Mouse (Mus musculus) thymus, adult 2 months (tissue): ENCODE data around the gene Tacc3. TPM values are rescaled to one million over a fixed set of nuclear protein-coding genes. Genes with fewer than 3 reads are reported as not detected.

Source experiments
- DNase-seq: peaks from one replicate; pipeline ENCODE4 v3.0.0; 2021
- H3K27ac ChIP-seq: fragments of 200-500 bp; 2 replicates; pipeline ENCODE4 v1.5.1; 2012; ENCODE audit warnings: low read length, control low read depth; ENCODE audit not compliant: control insufficient read depth, insufficient read depth
- H3K27me3 ChIP-seq: fragments of 200-500 bp; 2 replicates; pipeline ENCODE4 v1.6.1; 2012; ENCODE audit warnings: mild to moderate bottlenecking, low read length, moderate library complexity, mixed read lengths; ENCODE audit not compliant: control insufficient read depth, insufficient read depth
- H3K36me3 ChIP-seq: fragments of 200-500 bp; 2 replicates; pipeline ENCODE4 v1.6.1; 2012; ENCODE audit warnings: mild to moderate bottlenecking, low read length, moderate library complexity; ENCODE audit not compliant: control insufficient read depth, insufficient read depth
- H3K4me1 ChIP-seq: fragments of 200-500 bp; replicated peaks from 2 replicates; pipeline ENCODE4 v1.6.1; 2012; ENCODE audit warnings: low read length; ENCODE audit not compliant: control insufficient read depth, insufficient read depth
- H3K4me3 ChIP-seq: fragments of 200-500 bp; 2 replicates; pipeline ENCODE4 v1.5.1; 2012; ENCODE audit warnings: mild to moderate bottlenecking, low read length, control low read depth, moderate library complexity; ENCODE audit not compliant: control insufficient read depth, insufficient read depth
- CTCF ChIP-seq: fragments of 200-500 bp; IDR thresholded peaks from 2 replicates; pipeline ENCODE4 v1.5.1; 2012; ENCODE audit warnings: mild to moderate bottlenecking, control low read depth, low read length, moderate library complexity, borderline replicate concordance; ENCODE audit not compliant: control insufficient read depth, poor library complexity, insufficient read depth; ENCODE audit errors: extremely low read depth
- POLR2A ChIP-seq: fragments of 200-500 bp; IDR thresholded peaks from 2 replicates; pipeline ENCODE4 v1.6.1; 2012; ENCODE audit warnings: mild to moderate bottlenecking, low read length, control low read depth, moderate library complexity; ENCODE audit not compliant: control insufficient read depth, poor library complexity, insufficient read depth; ENCODE audit errors: extremely low read depth
- WGBS: fragments of 180-500 bp; shearing (Covaris S2); methylation state at CpG from one replicate; pipeline ENCODE4 v1.1.7; 2018; 5-methylcytosine and 5-hydroxymethylcytosine counted together
- polyA plus RNA-seq: library from polyadenylated mRNA; depleted of rRNA; stranded (reverse); fragments of >200 nt; gene quantifications from 2 replicates; pipeline ENCODE4 v1.2.3, GENCODE M21; 2012

Gene Tacc3
- polyA plus RNA-seq, 1 experiment = 57.3 TPM

- no peak for DNase-seq
- Histone ChIP-seq H3K4me3 (no peak overlapping the region), H3K27ac (no peak overlapping the region), H3K4me1 (0 out of 2 replicates have a peak, but pooled peaks cover 5% of the 10 kb centered on the region), H3K27me3 (peaks cover 6% of the 10 kb centered on the region; the same call in 1 of the 2 replicates), H3K36me3 (no peaks in the 10 kb centered on the region)
- TF ChIP-seq POLR2A (no peak), CTCF (no peak)
- 83% methylated on average over 13 of the region's 13 CpGs for WGBS
Observed at GRCm38 (mm10) chr5:33697947-33698512, 40.1 kb downstream of the Tacc3 start.

DNA sequence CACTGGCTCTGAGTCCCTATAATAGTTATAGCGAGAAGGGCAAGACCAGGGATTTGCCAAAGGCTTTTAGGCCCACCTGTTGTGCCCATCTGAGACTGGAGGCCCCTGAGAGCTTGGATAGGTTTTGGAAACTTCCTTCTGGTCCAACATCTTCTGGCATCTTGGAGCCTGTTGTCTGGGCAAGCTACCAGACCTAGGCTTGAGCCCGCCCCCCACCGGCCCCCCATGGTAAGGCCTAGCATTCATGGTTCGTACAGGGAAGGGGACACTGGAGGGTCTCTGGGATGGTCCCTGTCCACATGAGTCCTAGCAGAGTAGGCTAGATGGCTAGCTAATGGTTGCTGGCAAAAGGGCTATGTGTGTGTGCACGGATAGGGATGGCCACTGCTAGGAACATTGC lies 40.7 kb downstream of the Tacc3 start:
- DNase-seq = no peak
- no peaks in the 10 kb centered on the region for H3K36me3 ChIP-seq
- peaks cover 6% of the 10 kb centered on the region; the same call in 1 of the 2 replicates for H3K27me3 ChIP-seq
- no peak for TF ChIP-seq POLR2A
- no peak for TF ChIP-seq CTCF
- no peak overlapping the region for H3K27ac ChIP-seq
- H3K4me1 ChIP-seq = 0 out of 2 replicates have a peak, but pooled peaks cover 5% of the 10 kb centered on the region
- no peak overlapping the region for H3K4me3 ChIP-seq
- 97% methylated on average over 5 of the region's 5 CpGs for WGBS

- no peak overlapping the region for H3K27ac ChIP-seq
- 0 out of 2 replicates have a peak, but pooled peaks cover 5% of the 10 kb centered on the region for H3K4me1 ChIP-seq
- H3K27me3 ChIP-seq = peaks cover 2% of the 10 kb centered on the region; the same call in 1 of the 2 replicates
- DNase-seq = no peak
- no peak overlapping the region for H3K4me3 ChIP-seq
- TF ChIP-seq POLR2A = no peak
- no peak for TF ChIP-seq CTCF
- H3K36me3 ChIP-seq = no peaks in the 10 kb centered on the region
- 89% methylated on average over 13 of the region's 13 CpGs for WGBS
Observed at GRCm38 (mm10) chr5:33700010-33700409, 42.1 kb downstream of the Tacc3 start.

DNA sequence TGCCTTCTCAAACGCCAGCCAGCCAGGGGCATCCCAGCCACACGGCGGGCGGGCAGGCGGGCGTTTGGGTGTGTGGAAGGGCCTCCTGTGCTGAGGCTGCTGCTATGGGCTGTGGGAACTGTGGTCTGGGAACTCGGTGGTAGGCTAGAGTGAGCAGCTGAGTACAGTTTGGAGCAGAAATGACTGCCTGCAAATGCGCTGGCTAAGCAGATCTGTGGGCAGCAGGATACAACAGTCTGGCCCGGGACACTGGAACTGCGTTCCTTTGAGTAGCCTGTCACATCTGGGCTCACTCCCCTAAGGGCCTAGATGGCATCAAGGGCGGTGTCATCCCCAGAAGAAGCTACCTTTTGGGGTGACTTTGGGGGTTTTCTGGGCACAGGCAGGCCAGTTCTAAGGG lies 43.9 kb downstream of the Tacc3 start:
- no peak overlapping the region for H3K4me3 ChIP-seq
- no peaks in the 10 kb centered on the region for H3K4me1 ChIP-seq
- H3K36me3 ChIP-seq = no peaks in the 10 kb centered on the region
- TF ChIP-seq POLR2A (no peak), CTCF (no peak)
- H3K27ac ChIP-seq = no peak overlapping the region
- 76% methylated on average over 11 of the region's 11 CpGs for WGBS
- no peaks in the 10 kb centered on the region for H3K27me3 ChIP-seq
- no peak for DNase-seq

- 92% methylated on average over 8 of the region's 8 CpGs for WGBS
- Histone ChIP-seq H3K27me3 (no peaks in the 10 kb centered on the region), H3K4me1 (no peaks in the 10 kb centered on the region), H3K27ac (no peak overlapping the region), H3K4me3 (no peak overlapping the region), H3K36me3 (no peaks in the 10 kb centered on the region)
- no peak for TF ChIP-seq POLR2A
- TF ChIP-seq CTCF = no peak
- no peak for DNase-seq
Observed at GRCm38 (mm10) chr5:33703999-33704398, 46.1 kb downstream of the Tacc3 start.

- Histone ChIP-seq H3K4me3 (no peak overlapping the region), H3K36me3 (no peaks in the 10 kb centered on the region), H3K27ac (no peak overlapping the region), H3K4me1 (no peaks in the 10 kb centered on the region), H3K27me3 (no peaks in the 10 kb centered on the region)
- 85% methylated on average over 11 of the region's 11 CpGs for WGBS
- TF ChIP-seq CTCF (no peak), POLR2A (no peak)
- no peak for DNase-seq
Observed at GRCm38 (mm10) chr5:33704945-33705611, 47.1 kb downstream of the Tacc3 start.
